Mouse (Mus musculus): ENCODE data around the gene Top3b.
"Not testable (repeated sequence)": the region's sequence is repeated elsewhere in the genome, so short reads cannot be mapped to it uniquely, and the experiment has no call there.

Gene Top3b

GRCm38 (mm10) chr16:16897056-16897584 is 26.6 kb downstream of the Top3b start:
- DNase-seq (ENCODE audit: inconsistent ontology term): no peak

- no peak for DNase-seq (ENCODE audit: inconsistent ontology term)
Observed at GRCm38 (mm10) chr16:16902329-16902728, 31.8 kb downstream of the Top3b start.

- DNase-seq (ENCODE audit: inconsistent ontology term): no peak
Observed at GRCm38 (mm10) chr16:16903188-16903587, 32.7 kb downstream of the Top3b start.

- DNase-seq (ENCODE audit: inconsistent ontology term): peak; percentile 36
Observed at GRCm38 (mm10) chr16:16907799-16908198, 37.3 kb downstream of the Top3b start.

GRCm38 (mm10) chr16:16911641-16912597 is 41.4 kb downstream of the Top3b start:
- DNase-seq (ENCODE audit: inconsistent ontology term): peak; percentile 91

GRCm38 (mm10) chr16:16913440-16913839 is 42.9 kb downstream of the Top3b start:
- no peak for DNase-seq (ENCODE audit: inconsistent ontology term)

- DNase-seq (ENCODE audit: inconsistent ontology term): no peak
Observed at GRCm38 (mm10) chr16:16918441-16919117, 48.0 kb downstream of the Top3b start.

GRCm38 (mm10) chr16:16921021-16921435 is 50.5 kb downstream of the Top3b start:
- DNase-seq (ENCODE audit: inconsistent ontology term): peak; percentile 40

- no peak for DNase-seq (ENCODE audit: inconsistent ontology term)
Observed at GRCm38 (mm10) chr16:16924481-16924880, 53.9 kb downstream of the Top3b start.

- no peak for DNase-seq (ENCODE audit: inconsistent ontology term)
Observed at GRCm38 (mm10) chr16:16926536-16926935, 56.0 kb downstream of the Top3b start.

- DNase-seq (ENCODE audit: inconsistent ontology term): not testable (repeated sequence)
Observed at GRCm38 (mm10) chr16:16928908-16929307, 58.4 kb downstream of the Top3b start.

- DNase-seq (ENCODE audit: inconsistent ontology term): no peak
Observed at GRCm38 (mm10) chr16:16930326-16930725, 59.8 kb downstream of the Top3b start.

- DNase-seq (ENCODE audit: inconsistent ontology term): peak; percentile 32
Observed at GRCm38 (mm10) chr16:16930810-16931296, 60.3 kb downstream of the Top3b start.

- no peak for DNase-seq (ENCODE audit: inconsistent ontology term)
Observed at GRCm38 (mm10) chr16:16939543-16939942, 69.0 kb downstream of the Top3b start.

GRCm38 (mm10) chr16:16941078-16941477 is 70.5 kb downstream of the Top3b start:
- no peak for DNase-seq (ENCODE audit: inconsistent ontology term)
